Mouse (Mus musculus) cerebellum, adult 11-12 months (tissue): ENCODE measurements around the gene Celf2.
"Not testable (repeated sequence)": the region's sequence is repeated elsewhere in the genome, so short reads cannot be mapped to it uniquely, and the experiment has no call there.

Experiments used
- DNase-seq: peaks from one replicate; pipeline ENCODE4 v3.0.0; 2022

Celf2 gene

GRCm38 (mm10) chr2:7389264-7389663 is 120.1 kb downstream of the Celf2 start:
- DNase-seq: no peak

GRCm38 (mm10) chr2:7378736-7379135 is 130.6 kb downstream of the Celf2 start:
- DNase-seq: no peak

GRCm38 (mm10) chr2:7377878-7378277 is 131.5 kb downstream of the Celf2 start:
- no peak for DNase-seq

GRCm38 (mm10) chr2:7367738-7368137 is 141.6 kb downstream of the Celf2 start:
- no peak for DNase-seq

- no peak for DNase-seq
Observed at GRCm38 (mm10) chr2:7359557-7359956, 149.8 kb downstream of the Celf2 start.

- DNase-seq: no peak
Observed at GRCm38 (mm10) chr2:7358816-7359215, 150.5 kb downstream of the Celf2 start.

- DNase-seq: no peak
Observed at GRCm38 (mm10) chr2:7351234-7351633, 158.1 kb downstream of the Celf2 start.

- no peak for DNase-seq
Observed at GRCm38 (mm10) chr2:7346703-7347461, 162.5 kb downstream of the Celf2 start.

GRCm38 (mm10) chr2:7344951-7345350 is 164.4 kb downstream of the Celf2 start:
- no peak for DNase-seq

- no peak for DNase-seq
Observed at GRCm38 (mm10) chr2:7342911-7343478, 166.4 kb downstream of the Celf2 start.

- no peak for DNase-seq
Observed at GRCm38 (mm10) chr2:7334846-7335245, 174.5 kb downstream of the Celf2 start.

GRCm38 (mm10) chr2:7328018-7328899 is 181.1 kb downstream of the Celf2 start:
- DNase-seq: no peak

- no peak for DNase-seq
Observed at GRCm38 (mm10) chr2:7319760-7320159, 189.6 kb downstream of the Celf2 start.

- no peak for DNase-seq
Observed at GRCm38 (mm10) chr2:7311776-7312175, 197.6 kb downstream of the Celf2 start.

GRCm38 (mm10) chr2:7310840-7311182 is 198.6 kb downstream of the Celf2 start:
- no peak for DNase-seq

GRCm38 (mm10) chr2:7310129-7310839 is 199.1 kb downstream of the Celf2 start:
- DNase-seq: no peak

GRCm38 (mm10) chr2:7309324-7309723 is 200.0 kb downstream of the Celf2 start:
- no peak for DNase-seq

GRCm38 (mm10) chr2:7308731-7309130 is 200.6 kb downstream of the Celf2 start:
- no peak for DNase-seq

GRCm38 (mm10) chr2:7287434-7287833 is 221.9 kb downstream of the Celf2 start:
- no peak for DNase-seq

GRCm38 (mm10) chr2:7273214-7273613 is 236.1 kb downstream of the Celf2 start:
- DNase-seq: peak; percentile 3

- DNase-seq: no peak
Observed at GRCm38 (mm10) chr2:7270051-7270450, 239.3 kb downstream of the Celf2 start.

- DNase-seq: no peak
Observed at GRCm38 (mm10) chr2:7267166-7267565, 242.2 kb downstream of the Celf2 start.

- DNase-seq: not testable (repeated sequence)
Observed at GRCm38 (mm10) chr2:7262668-7263067, 246.7 kb downstream of the Celf2 start.
